Mouse (Mus musculus) kidney, adult 2 months (tissue): ENCODE results near the gene Pcp2. TPM values are rescaled to one million over a fixed set of nuclear protein-coding genes. Genes with fewer than 3 reads are reported as not detected.
A peak's percentile ranks its signal among the peaks of the same experiment; 100 is the strongest.

ENCODE experiments used
- DNase-seq: peaks from one replicate; pipeline ENCODE4 v3.0.0; 2021
- H3K27ac ChIP-seq: fragments of 200-500 bp; 2 replicates; pipeline ENCODE4 v1.5.1; 2012; ENCODE audit warnings: low read depth, low read length, control low read depth, inconsistent platforms; ENCODE audit not compliant: insufficient read depth
- H3K27me3 ChIP-seq: fragments of 200-500 bp; replicated peaks from 2 replicates; pipeline ENCODE4 v1.6.1; 2012; ENCODE audit warnings: mild to moderate bottlenecking, moderate library complexity, low read length, inconsistent platforms; ENCODE audit not compliant: control insufficient read depth, insufficient read depth
- H3K36me3 ChIP-seq: fragments of 200-500 bp; 2 replicates; pipeline ENCODE4 v1.6.1; 2012; ENCODE audit warnings: mild to moderate bottlenecking, moderate library complexity, low read length, inconsistent platforms; ENCODE audit not compliant: control insufficient read depth, insufficient read depth
- H3K4me1 ChIP-seq: fragments of 200-500 bp; 2 replicates; pipeline ENCODE4 v1.6.1; 2011; ENCODE audit warnings: low read length; ENCODE audit not compliant: control insufficient read depth, insufficient read depth
- H3K4me3 ChIP-seq: fragments of 200-500 bp; 2 replicates; pipeline ENCODE4 v1.5.1; 2011; ENCODE audit warnings: mild to moderate bottlenecking, low read depth, low read length, control low read depth; ENCODE audit not compliant: insufficient read depth
- CTCF ChIP-seq: fragments of 200-500 bp; conservative IDR thresholded peaks from 2 replicates; pipeline ENCODE4 v1.5.1; 2011; ENCODE audit warnings: low read depth, mild to moderate bottlenecking, control low read depth, low read length, moderate library complexity, mixed read lengths; ENCODE audit not compliant: insufficient read depth, insufficient read length
- POLR2A ChIP-seq: fragments of 200-500 bp; IDR thresholded peaks from one replicate; pipeline ENCODE4 v1.6.1; 2011; ENCODE audit warnings: low read depth, low read length, control low read depth
- WGBS: fragments of 180-500 bp; shearing (Covaris S2); methylation state at CpG from one replicate; pipeline ENCODE4 v1.1.7; 2018; 5-methylcytosine and 5-hydroxymethylcytosine counted together
- polyA plus RNA-seq: library from polyadenylated mRNA; depleted of rRNA; stranded (reverse); fragments of >200 nt; gene quantifications from 2 replicates; pipeline ENCODE4 v1.2.3, GENCODE M21; 2012

The Pcp2 gene
- polyA plus RNA-seq, 1 experiment, result not detected

- peak; percentile 15 for DNase-seq
- 17% methylated on average over 7 of the region's 7 CpGs for WGBS
- H3K4me3 ChIP-seq, result no peak overlapping the region
- TF ChIP-seq POLR2A (no peak), CTCF (no peak)
- H3K27me3 ChIP-seq, result no peaks in the 10 kb centered on the region
- no peaks in the 10 kb centered on the region for H3K4me1 ChIP-seq
- no peak overlapping the region for H3K27ac ChIP-seq
- no peaks in the 10 kb centered on the region for H3K36me3 ChIP-seq
Observed at GRCm38 (mm10) chr8:3656725-3657381, 31.5 kb upstream of the Pcp2 start.

GRCm38 (mm10) chr8:3655526-3655925 is 30.2 kb upstream of the Pcp2 start, which contains the start of gene Retn:
Retn (plus strand) TSS chr8:3655770.
- TF ChIP-seq POLR2A (no peak), CTCF (no peak)
- DNase-seq, result no peak
- no peaks in the 10 kb centered on the region for H3K27me3 ChIP-seq
- no peak within 1 kb of the TSS for H3K27ac ChIP-seq
- no peaks in the 10 kb centered on the region for H3K36me3 ChIP-seq
- H3K4me1 ChIP-seq, result no peaks in the 10 kb centered on the region
- WGBS, result 74% methylated on average over 3 of the region's 3 CpGs
- no peak within 1 kb of the TSS for H3K4me3 ChIP-seq

GRCm38 (mm10) chr8:3654726-3655508 is 29.6 kb upstream of the Pcp2 start:
- H3K27ac ChIP-seq, result no peak overlapping the region
- no peaks in the 10 kb centered on the region for H3K4me1 ChIP-seq
- TF ChIP-seq CTCF, result no peak
- TF ChIP-seq POLR2A, result no peak
- 80% methylated on average over 11 of the region's 11 CpGs for WGBS
- no peaks in the 10 kb centered on the region for H3K36me3 ChIP-seq
- no peak overlapping the region for H3K4me3 ChIP-seq
- no peaks in the 10 kb centered on the region for H3K27me3 ChIP-seq
- DNase-seq, result no peak

GRCm38 (mm10) chr8:3652845-3653244 is 27.5 kb upstream of the Pcp2 start:
- Histone ChIP-seq H3K27me3 (no peaks in the 10 kb centered on the region), H3K4me3 (no peak overlapping the region), H3K27ac (no peak overlapping the region), H3K36me3 (no peaks in the 10 kb centered on the region), H3K4me1 (no peaks in the 10 kb centered on the region)
- no peak for DNase-seq
- WGBS, result 62% methylated on average over 3 of the region's 3 CpGs
- no peak for TF ChIP-seq POLR2A
- TF ChIP-seq CTCF, result no peak

- H3K4me1 ChIP-seq, result no peaks in the 10 kb centered on the region
- H3K36me3 ChIP-seq, result no peaks in the 10 kb centered on the region
- no peak for TF ChIP-seq POLR2A
- no peak for TF ChIP-seq CTCF
- no peak overlapping the region for H3K27ac ChIP-seq
- DNase-seq, result no peak
- WGBS, result 74% methylated on average over 1 of the region's 1 CpGs
- H3K27me3 ChIP-seq, result no peaks in the 10 kb centered on the region
- H3K4me3 ChIP-seq, result no peak overlapping the region
Observed at GRCm38 (mm10) chr8:3648990-3649389, 23.6 kb upstream of the Pcp2 start.

DNA sequence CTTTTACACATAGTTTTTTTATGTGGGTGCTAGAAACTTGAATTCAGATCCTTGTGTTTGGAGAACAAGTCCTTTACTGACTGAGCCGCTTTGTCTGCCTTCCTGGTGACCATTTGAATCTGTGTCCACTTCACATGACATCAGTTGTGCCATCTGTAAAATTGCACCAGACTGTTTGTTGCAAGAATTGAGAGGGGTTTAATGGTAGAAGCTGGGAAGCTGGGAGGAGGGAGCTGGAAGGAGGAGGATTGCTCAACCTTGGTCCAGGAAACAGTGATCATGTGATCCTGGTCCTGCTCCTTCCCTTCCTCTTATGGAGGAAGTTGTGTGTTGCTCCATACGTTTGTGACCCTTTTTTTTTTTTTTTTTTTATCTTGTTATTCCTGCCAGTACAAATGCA is 22.9 kb upstream of the Pcp2 start:
- WGBS, result 70% methylated on average over 2 of the region's 2 CpGs
- Histone ChIP-seq H3K27ac (no peak overlapping the region), H3K4me1 (no peaks in the 10 kb centered on the region), H3K4me3 (no peak overlapping the region), H3K27me3 (no peaks in the 10 kb centered on the region), H3K36me3 (no peaks in the 10 kb centered on the region)
- TF ChIP-seq CTCF (no peak), POLR2A (no peak)
- no peak for DNase-seq

DNA sequence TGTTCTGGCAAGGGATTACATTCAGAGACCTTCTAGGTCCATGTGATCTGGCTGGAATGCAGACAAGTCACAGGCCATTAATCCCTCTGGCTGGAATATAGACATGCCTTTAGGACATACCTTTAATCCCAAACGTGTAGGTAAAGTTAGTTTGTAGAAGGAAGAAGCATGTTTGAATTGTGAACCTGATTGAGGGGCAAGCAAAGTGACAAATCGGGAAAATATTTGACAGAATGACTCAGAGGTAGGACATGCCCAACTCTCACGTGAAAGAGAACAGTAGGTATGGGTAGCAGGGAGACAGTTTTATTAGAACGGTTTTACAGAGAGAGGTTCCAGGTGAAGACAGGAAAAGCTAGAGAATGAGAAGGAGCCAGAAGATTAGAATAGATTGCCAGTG is 22.2 kb upstream of the Pcp2 start:
- no peak overlapping the region for H3K27ac ChIP-seq
- 36% methylated on average over 4 of the region's 4 CpGs for WGBS

More for the DNA sequence above, 22.2 kb upstream of the Pcp2 start:
- H3K36me3 ChIP-seq, result no peaks in the 10 kb centered on the region
- no peak overlapping the region for H3K4me3 ChIP-seq
- H3K27me3 ChIP-seq, result no peaks in the 10 kb centered on the region
- H3K4me1 ChIP-seq, result no peaks in the 10 kb centered on the region
- TF ChIP-seq CTCF (no peak), POLR2A (no peak)
- DNase-seq, result peak; percentile 41
